Mouse (Mus musculus) heart, adult 18-20 months (tissue): Measurements from ENCODE around the gene Yap1. TPM values are rescaled to one million over a fixed set of nuclear protein-coding genes. Genes with fewer than 3 reads are reported as not detected.
A peak's percentile ranks its signal among the peaks of the same experiment; 100 is the strongest.

ENCODE experiments used
- DNase-seq, 2 experiments: peaks; one replicate each; pipeline ENCODE4 v3.0.0; 2021 to 2022; ENCODE audit warnings: mixed read lengths in 1 of 2
- long read RNA-seq, 2 experiments: library from polyadenylated mRNA; stranded (forward); transcript quantifications; one replicate each; pipeline ENCODE4 v2.0.0; 2021
- total RNA-seq, 2 experiments: library from RNA; stranded (reverse); gene quantifications; 2 replicates each; pipeline ENCODE4 v1.2.3; 2021

Gene Yap1
- total RNA-seq: 10 to 100 TPM; 71.1 to 78.1 TPM
- long read RNA-seq, experiment 1, full-length matches to known transcripts: 7 of 24 reads
- long read RNA-seq, experiment 1, partial matches to known transcripts: 1 of 24 reads
- long read RNA-seq, experiment 1, other reads (novel, unspliced or antisense): 16 of 24 reads
- long read RNA-seq, experiment 2, partial matches to known transcripts: 1 of 9 reads
- long read RNA-seq, experiment 2, other reads (novel, unspliced or antisense): 8 of 9 reads

DNA sequence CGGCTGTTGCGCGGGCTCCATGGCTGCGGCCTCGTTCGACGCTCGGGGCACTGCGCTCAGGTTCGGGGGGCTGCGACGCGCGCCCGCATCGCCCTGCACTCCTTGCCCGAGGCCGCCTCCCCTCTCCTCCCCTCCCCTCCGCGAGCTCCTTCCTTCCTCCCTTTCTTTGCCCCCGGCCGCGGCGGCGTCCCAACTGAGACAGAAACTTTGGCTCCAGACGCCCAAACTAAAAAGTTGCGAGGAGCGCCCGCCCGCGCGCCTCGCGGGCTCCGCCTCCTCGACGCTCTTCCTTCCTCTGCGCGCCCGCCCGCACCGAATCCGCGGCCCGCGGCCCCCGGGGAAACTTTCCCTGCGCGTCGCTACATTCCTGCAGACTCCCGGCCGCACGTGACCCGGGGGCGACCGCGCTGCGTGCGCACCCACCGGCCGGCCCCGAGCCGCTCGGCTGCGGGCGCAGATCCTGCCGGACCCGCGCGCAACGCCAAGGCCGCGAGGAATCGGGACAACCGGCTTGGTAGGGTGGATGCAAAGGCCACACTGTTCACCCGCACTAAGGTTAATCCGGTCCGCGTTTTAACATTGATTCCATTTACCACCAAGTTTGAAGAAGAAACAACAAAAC, at the start of gene Yap1:
Gene Yap1, minus strand, starts transcription at position 227 of the 622 bp plus-strand sequence.
- DNase-seq: peak; percentile 93 to 95

DNA sequence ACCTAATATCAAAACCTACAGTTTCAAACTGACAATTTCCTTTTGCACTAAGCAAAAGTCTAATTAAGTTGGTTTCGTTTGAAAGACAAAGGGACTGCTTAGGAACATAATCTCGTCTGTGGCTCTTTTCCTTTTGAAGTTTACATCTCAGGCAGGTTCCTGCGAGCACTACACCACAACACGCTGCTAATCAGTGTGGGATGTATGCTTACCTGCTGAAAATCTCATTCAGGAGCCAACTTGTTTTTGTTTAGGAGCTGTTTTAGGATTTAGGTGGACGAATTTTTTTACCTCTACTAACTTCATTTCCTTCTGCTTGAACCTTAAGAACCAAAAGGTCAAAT, 38.6 kb upstream of the Yap1 start:
- DNase-seq: no peak

DNA sequence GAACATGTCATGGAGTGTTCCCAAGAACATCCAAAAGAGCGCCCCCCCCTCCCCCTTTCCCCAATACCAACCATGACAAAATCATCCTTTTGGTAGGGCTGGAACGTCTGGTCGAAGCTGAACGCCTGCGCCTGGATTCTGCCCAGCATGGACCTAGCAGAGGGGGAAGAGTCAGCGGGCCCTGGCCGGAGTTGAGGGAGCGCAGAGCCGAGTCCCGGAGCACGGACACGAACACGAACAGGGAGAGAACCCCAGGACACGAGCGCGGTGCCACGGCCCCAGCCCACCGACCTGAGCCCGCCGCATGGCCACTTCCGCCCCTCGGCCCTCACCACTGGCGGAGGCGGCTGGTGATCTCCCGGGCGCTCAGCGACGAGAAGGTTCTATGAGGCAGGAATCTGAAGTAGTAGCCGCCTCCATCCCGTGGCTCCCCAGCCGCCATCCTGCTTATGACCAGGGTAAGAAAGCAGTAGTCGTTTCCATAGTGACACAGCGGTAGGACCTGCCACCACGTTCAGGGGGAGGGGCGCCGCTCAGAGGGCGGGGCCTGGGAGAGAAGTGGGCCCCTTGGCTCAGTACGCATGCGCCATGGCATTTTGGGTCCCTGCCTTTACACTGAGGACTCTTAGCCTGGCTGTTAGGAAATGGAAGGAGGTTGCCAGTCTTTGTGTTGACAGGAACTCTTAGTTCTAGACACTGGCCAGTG, 38.1 kb upstream of the Yap1 start, which contains the start of gene Cfap300:
Gene Cfap300, minus strand, starts transcription at position 486 of the 706 bp plus-strand sequence.
- peak; percentile 97 to 98 for DNase-seq

DNA sequence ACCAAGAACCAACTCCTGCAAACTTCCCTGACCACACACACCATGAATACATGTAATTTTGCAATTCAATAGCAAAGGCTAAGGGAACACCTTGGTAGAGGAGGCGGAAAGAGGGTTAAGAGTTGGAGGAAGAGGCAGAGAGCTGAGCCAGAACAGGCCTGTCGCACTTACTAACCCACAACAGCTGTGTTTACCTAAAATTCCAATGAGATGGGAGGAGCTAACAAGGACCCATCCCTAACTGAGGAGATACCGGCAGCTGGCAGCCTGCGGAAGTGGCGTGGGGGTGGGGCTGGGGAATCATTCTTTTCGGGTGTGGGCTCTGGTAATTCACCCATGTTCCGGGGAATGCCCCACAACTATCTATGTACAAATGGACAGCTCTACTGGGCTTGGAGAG, 31.1 kb upstream of the Yap1 start:
- no peak for DNase-seq

DNA sequence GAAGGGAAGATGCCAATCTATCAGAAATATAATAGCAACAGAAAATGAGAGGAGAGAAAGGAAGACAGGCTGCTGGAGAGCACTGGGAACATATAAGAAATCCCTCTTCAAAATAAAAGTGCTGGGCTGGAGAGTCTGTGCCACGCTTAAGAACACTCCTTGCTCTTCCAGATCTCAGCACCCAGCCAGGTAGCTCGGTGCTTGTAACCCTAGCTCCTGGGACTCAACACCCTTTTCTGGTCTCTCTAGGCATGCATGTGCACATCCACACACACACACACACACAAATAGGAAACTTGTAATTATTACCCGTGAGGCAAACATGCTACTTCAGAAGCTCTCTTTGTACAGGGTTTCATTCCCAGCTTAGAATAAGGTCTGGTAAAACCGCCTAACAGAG, 30.7 kb upstream of the Yap1 start:
- no peak for DNase-seq

DNA sequence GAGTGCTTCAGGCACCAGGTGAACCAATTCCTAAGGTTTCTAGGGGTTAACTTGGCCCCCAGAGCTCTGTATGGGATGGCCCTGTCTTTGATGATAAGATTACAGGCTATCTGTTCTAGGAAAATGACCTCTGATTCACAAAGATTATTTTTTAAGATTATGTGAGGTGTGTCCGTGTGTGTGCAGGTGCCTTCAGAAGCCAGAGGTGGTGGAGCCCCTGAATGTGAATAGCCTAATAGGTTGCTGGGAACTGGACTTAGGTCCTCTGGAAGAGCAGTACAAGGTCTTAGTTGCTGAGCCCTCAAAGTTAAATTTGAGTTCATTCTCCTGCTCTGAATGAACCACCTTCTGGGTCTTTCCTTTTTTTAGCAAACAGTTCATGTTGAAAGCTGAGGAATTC, 29.7 kb upstream of the Yap1 start:
- DNase-seq: no peak

DNA sequence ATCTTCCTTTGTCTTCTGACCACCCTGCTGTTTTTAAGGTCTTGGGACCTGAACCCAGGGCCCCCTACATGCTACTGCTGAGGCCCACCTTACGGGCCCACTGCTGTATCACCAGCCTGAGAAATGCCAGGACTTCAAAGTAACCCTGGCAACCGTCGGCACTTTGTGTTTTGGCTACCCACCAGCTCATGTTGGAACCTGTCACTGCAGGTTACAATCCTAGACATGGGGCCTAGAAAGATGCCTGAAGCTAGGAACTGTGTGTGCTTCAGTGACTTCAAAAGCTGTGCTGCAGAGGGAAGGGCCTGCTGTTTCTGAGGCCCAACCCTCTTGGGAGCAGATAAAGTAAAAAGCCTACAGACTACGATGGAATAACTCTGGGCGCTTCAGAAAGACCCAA, 28.5 kb upstream of the Yap1 start:
- DNase-seq: no peak

DNA sequence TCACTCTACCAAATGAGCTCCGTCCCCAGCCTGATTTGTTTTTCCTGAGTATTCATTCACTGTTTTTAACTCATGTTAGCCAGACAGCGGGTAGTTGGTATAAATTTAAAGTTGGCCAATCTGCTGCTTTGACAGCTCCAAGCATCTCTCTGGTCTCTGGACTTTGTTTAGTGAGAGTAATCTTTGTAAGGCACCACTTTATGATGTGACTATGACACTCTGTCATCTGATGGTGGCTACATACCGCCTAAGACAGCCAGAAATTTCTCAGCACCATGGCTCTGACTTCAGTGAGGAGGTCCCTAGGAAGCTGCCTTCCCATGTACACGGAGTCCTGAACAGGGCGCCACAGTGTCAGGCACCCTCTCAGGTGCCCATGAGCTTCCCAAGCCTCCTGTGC, 14.2 kb upstream of the Yap1 start:
- DNase-seq: no peak

DNA sequence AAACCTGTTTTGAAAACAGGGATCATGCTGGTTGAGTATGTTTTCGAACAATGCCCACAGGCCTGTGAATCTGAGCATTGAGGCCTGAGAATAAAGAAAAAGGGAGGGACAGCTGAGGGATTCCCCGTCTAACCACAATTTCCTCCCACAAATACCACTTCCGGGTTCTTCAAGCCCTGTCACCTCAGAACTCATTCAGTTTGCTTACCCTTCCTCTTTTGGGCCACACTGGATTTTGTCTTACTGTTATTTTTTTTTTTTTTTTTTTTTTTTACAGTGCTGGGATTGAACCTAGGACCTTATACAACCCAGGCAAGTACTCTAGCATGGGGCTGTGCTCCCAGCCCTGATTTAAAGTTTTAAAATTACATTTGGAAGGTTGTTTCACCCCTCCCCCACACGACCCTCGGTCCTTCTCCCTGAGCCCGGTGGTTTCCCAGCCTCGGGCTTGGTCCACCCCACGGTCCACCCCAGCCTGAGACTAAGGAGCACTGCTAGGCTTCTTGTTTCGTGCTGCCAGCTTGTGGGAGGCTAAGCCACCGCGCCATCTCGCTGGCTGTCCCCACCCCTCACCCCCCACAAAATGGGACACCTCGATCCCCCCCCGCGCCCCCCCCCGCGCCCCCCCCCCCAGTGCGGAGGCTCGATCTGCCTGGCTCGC, 13.0 kb upstream of the Yap1 start:
- DNase-seq: peak; percentile 34 to 40

DNA sequence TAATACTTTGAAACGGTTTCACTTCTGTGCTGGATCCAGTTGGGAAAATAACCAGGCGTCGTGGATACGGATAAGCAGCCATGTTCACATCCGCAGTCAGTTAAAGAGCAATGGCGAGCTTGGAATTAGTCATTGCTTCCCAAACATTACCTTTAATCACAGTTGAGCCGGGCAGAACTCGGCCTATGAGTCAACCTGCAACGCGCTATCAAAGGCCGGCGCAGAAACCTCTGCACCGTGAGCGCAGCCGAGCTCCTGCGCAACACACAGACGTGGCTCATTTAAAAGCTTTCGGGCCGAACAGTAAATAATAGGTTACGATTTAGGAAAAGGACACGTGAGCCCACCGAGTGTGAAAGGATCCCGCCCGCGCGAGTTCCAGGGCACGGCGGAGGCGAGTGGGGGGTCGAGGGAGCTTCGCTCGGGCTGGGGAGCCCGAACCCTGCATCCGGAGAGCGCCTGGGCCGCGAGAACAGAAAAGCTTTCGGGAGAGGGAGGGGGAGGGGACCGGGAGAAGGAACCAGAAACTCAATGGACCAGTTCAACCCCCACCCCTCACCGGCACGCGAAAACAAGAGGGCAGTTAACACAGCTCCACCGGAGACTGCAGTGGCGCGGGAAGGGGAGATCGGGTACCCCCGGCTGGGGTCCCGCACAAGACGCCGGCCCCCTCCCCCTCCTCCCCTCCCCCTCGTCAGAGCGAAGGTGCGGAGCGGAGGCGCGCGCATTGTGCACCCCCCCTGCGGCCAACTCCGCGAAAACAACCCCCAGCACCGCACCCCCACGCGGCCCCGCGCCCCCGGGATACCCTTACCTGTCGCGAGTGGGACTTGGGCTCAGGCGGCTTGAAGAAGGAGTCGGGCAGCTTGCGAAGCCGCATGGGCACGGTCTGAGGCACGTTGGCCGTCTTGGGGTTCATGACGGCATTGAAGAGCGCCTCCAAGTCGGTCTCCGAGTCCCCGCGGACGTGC, 810 bp downstream of the Yap1 start:
- DNase-seq: peak; percentile 64 to 80

DNA sequence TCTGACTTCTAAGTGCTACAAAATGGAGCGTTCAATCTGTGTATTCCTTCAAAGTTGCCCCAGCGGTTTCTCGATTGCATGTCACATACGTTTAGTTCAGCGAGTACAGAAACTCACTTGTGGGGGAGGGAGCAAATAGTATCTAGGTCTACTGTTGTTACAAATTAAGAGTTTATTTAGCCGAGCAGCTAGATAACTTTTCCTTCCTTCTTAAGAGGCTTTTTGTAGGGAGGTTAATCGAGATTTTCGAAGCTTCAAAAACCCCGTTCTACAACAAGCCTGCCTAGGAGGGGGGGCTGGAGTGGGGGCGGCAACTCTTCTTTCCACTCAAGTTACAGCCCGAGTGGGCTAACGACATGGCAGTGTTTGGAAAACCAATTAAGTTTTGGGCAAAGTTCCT, 1.6 kb downstream of the Yap1 start:
- no peak for DNase-seq

DNA sequence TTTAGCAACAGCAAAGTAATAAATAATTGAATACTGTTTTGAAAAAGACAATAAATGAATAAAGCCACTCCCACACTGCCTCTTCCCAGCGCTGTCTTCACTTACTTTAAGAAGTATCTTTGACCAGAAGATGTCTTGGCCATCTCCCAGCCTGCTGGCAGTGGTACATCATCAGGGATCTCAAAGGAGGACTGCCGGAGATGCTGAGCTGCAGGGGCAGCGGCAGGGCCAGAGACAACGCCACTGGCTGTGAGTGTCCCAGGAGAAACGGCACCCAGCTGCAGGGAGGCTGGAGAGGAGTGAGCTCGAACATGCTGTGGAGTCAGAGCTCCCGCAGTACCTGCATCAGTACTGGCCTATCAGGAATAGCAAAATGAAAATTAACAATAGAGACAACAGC, 3.0 kb downstream of the Yap1 start:
- peak in 1 of 2 experiments; percentile 16 for DNase-seq

DNA sequence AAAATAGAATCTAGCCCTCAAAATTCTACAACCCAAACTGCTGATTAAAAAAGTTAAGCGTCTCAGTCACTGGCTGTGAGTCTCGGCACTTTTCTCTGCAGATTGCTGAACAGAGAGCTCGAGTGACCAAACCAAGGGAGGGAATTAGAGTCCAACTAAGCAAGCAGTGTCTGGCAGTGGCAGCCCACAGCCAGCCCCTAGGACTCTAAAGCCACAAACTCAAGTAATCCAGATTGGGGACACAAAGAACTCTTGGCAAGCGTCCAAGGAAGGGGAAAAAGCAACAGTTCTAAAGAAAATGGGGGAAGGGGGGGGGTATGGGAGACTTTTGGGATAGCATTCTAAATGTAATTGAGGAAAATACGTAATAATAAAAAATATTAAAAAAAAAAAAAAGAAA, 10.1 kb downstream of the Yap1 start:
- no peak for DNase-seq

DNA sequence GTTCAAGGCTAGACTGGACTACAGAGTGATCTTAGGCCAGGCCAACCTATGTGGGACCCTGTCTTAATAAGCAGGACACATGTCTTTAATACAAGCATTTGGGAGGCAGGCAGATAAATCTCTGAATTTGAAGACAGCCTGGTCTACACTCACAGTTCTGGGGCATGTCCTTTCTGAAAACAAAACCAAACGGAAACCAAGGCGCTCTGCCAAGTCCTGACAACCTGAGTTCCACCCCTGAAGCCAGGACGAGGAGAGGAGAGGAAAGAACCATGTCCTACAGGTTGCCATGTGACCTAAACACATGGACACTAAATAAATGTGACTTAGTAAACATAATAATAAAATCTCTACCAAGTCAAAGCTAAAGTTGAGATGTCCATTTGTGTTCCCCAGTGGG, 11.7 kb downstream of the Yap1 start:
- DNase-seq: peak; percentile 51 to 67

DNA sequence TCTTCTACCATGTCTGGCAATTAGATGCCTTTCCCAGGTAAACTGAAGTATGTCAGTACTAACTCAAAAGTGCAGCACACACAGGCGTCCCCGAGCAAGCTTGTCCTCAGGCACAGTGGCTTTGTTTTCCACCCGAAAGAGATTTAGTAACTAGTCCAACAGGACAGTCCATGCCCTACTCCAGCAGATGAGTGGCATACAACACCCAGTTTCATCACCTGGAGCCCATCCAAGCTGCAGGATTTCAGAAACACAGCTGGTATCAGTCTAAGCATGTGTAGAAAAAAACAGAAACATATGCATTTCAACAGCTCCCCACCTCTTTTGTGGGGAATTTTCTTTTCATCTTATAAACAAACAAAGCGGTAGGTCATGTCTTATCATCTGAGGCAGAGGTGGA, 13.5 kb downstream of the Yap1 start:
- DNase-seq: no peak

DNA sequence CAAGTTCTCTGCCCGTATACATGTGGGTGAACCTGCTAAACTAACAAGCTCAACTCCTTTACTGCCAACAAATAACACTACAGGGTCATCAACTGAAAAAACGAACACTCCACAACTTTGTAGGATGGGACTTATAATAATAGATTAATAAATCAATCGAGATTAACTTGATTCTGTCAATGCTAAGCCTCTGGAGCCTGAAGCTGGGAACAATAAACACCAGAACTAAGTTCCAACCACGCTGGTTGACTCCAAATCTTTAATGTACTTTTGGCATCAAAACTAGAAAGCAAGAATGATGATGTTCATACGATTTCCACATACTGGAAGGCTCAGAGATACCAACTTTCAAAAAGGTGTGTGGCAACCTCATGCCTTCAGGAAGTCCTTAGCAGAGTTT, 17.3 kb downstream of the Yap1 start:
- no peak for DNase-seq

DNA sequence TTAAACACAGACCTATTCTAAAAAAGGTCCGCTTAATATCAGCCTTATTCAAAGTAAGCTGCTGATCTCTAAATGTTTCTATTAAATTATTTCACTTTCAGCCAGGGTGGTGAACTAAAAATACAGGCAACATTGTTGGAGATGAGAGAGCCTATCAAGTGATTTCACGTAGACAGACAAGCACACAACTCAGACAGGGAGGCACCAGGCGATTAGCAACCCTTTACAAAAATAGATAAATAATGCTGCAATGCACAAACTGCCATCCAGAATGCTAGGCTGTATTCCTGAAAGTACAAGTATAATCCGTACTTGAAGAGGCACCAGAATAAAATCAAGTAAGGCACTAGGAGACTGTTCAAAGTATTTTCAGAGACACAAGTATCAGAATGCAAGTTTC, 20.1 kb downstream of the Yap1 start:
- peak in 1 of 2 experiments; percentile 51 for DNase-seq

DNA sequence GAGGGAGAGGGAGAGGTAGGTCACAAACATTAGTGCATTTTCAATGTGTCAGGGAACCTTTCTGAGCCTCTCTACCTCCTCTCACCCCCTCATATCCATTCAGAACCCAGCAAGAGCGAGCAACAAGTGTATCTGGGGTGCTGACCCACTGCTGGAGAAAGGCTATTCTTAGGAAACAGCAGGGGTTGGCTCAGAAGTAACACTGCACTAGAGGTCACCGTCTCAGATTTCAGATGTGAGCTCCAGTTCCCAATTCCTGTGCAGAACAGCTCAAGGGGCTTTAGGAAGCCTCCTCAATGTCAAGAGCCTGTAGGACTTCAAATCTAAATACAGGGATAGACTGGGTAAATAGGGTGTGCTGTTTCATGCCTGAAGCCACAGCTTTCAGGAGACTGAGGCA, 20.7 kb downstream of the Yap1 start:
- peak; percentile 48 to 53 for DNase-seq

DNA sequence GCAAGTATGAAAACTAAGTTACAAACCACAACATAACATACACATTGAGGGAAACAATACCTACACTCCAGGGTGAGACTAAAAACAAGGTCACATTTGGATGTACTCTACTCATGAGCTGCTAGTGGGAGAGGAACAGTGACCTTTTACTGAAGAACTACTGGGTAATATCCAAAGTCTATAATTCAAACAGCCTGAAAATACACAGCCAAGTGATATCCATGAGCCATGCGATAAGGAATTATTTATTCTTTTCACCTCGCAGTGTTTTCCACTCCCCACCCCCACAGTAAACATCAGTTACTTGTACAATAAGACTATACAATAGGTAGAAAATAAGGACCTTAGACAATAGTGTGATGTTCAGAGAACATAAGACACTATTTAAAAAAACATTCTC, 24.2 kb downstream of the Yap1 start:
- no peak for DNase-seq

DNA sequence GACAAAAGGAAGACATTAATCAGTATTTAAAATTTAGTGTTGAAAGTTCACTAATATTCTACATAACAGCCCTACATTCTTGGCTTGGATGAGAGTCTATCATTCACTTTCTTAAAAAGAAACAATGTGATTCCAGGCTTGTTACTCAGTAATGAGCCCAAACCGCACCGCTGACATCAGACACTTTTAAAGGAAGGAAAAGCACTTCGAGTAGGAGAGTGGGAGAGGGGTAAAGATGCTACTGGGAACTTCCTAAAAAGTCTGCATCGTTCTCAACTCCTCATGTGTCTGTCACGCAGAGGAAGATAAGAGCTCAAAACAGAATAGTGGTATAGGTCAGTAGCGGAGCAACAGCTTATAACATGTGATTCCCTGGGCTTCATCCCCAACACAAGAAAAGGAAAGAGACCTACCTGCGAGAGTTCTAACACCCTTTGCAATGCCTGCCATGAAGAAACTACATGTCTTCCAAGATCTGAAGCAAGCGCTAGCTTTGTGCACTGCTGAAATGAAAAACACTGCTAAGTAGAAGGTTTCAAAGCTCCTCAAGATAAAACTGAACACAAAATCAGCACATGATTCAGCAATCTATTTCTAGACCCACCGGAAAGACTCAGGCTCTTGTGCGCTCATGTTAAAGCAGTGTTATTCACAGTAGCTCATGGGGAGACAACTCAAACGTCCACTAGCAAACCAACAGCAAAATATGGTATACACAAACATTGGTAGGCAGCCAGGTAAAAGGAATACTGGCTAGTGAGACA, 25.1 kb downstream of the Yap1 start:
- DNase-seq: peak; percentile 27 to 57

DNA sequence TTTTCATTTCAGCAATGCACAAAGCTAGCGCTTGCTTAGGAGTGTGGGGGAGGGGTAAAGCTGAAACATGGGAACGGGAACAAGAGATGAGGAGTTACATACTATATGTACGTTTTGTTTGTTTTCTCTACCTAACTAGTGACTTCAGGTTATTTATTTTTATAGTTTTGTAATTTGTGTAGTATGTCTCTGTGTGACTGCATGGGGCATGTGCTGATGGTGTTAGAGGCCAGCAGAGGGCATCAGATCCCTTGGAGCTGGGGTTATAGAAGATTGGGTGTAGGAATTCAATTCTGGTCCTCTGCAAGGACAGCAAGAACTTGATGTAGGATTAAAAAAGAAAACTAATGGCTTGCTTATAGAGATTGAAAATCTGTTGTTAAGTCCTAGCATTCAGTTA, 25.9 kb downstream of the Yap1 start:
- no peak for DNase-seq
